Mouse (Mus musculus) hindbrain, embryonic 11.5 days (tissue): ENCODE results near the gene Cfap20. TPM values are rescaled to one million over a fixed set of nuclear protein-coding genes. Genes with fewer than 3 reads are reported as not detected.

Experiments
- ATAC-seq: fragments of 200-750 bp; cut with Nextera tagmentation; 2 replicates; pipeline ENCODE4 v1.8.0; 2017; ENCODE audit warnings: mild to moderate bottlenecking, moderate TSS enrichment, moderate library complexity; ENCODE audit not compliant: low FRiP score
- DNase-seq: peaks from one replicate; pipeline ENCODE4 v3.0.0-alpha.2; 2015; ENCODE audit warnings: low spot score
- H3K27ac ChIP-seq: fragments of 300-500 bp; sonication (generic); 2 replicates; pipeline ENCODE4 v1.5.1; 2014; ENCODE audit warnings: mild to moderate bottlenecking, low read depth, low read length
- H3K27me3 ChIP-seq: fragments of 300-500 bp; sonication (generic); 2 replicates; pipeline ENCODE4 v1.6.1; 2014; ENCODE audit warnings: mild to moderate bottlenecking, low read length, moderate library complexity, mixed read lengths; ENCODE audit not compliant: control insufficient read depth, insufficient read depth
- H3K36me3 ChIP-seq: fragments of 300-500 bp; sonication (generic); 2 replicates; pipeline ENCODE4 v1.6.1; 2014; ENCODE audit warnings: mild to moderate bottlenecking, low read length, moderate library complexity, mixed read lengths; ENCODE audit not compliant: control insufficient read depth, insufficient read depth
- H3K4me1 ChIP-seq: fragments of 300-500 bp; sonication (generic); replicated peaks from 2 replicates; pipeline ENCODE4 v1.6.1; 2014; ENCODE audit warnings: low read length, mixed read lengths; ENCODE audit not compliant: control insufficient read depth, insufficient read depth
- H3K4me2 ChIP-seq: fragments of 300-500 bp; sonication (generic); replicated peaks from 2 replicates; pipeline ENCODE4 v1.6.1; 2014; ENCODE audit warnings: mild to moderate bottlenecking, low read depth, low read length
- H3K4me3 ChIP-seq: fragments of 300-500 bp; sonication (generic); 2 replicates; pipeline ENCODE4 v1.5.1; 2014; ENCODE audit warnings: low read depth, low read length
- H3K9ac ChIP-seq: fragments of 300-500 bp; sonication (generic); 2 replicates; pipeline ENCODE4 v1.6.1; 2014; ENCODE audit warnings: low read depth, low read length
- H3K9me3 ChIP-seq: fragments of 300-500 bp; sonication (generic); 2 replicates; pipeline ENCODE4 v1.6.1; 2016; ENCODE audit warnings: low read length; ENCODE audit not compliant: control insufficient read depth
- WGBS: fragments of 180-500 bp; shearing (Covaris S2); extraction: QIAGEN DNeasy Blood & Tissue Kit; methylation state at CpG from one replicate; pipeline ENCODE4 v1.1.7; 2014; 5-methylcytosine and 5-hydroxymethylcytosine counted together
- polyA plus RNA-seq: library from polyadenylated mRNA; unstranded; fragments of >200 nt; fragmentation: Nextera tagmentation; extraction: Ambion mirVana; gene quantifications from 2 replicates; pipeline ENCODE4 v1.2.1, GENCODE M21; 2014

Gene Cfap20
- polyA plus RNA-seq, 1 experiment from 2014 or later, result 145 TPM

DNA sequence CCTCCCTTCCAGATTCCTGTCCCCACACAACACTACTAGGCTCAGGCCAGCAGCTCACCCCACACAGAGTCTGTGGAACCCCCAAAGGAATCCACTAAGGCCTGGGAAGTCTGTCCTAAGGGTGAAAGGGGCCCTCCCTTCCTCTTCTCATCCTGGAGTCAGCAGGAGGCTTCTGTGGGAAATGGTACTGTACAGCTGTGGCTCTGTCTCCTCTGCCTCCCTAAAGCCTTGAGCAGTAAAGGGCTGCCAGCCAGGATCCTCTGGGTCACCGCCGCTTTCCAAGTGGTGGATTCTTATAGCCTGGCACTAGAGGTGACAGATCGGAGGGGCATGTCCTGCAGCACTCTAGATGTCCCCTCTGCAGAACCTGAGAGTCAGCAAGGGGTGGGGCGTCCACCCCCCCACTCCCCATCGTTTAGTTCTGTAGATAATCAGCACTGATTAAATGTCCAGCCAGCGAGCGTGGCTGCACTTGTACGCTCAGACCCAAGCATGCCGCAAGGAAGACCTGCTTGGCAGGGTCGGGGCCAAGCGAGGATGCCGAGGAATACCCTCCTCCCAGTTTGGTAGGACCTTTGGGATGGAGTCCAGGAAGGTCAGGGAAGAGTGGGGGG is 61.2 kb downstream of the Cfap20 start:
- no peak overlapping the region for H3K4me3 ChIP-seq
- 84% methylated on average over 12 of the region's 12 CpGs for WGBS
- DNase-seq (no peak), ATAC-seq (no peak)
- no peak overlapping the region for H3K4me2 ChIP-seq
- H3K36me3 ChIP-seq, result peaks cover 10% of the 10 kb centered on the region
- no peak overlapping the region for H3K27ac ChIP-seq
- H3K9me3 ChIP-seq, result no peaks in the 10 kb centered on the region
- H3K9ac ChIP-seq, result no peak overlapping the region
- H3K27me3 ChIP-seq, result no peaks in the 10 kb centered on the region
- no peaks in the 10 kb centered on the region for H3K4me1 ChIP-seq

Other genes with a start within 250 kb of the Cfap20 start
- 5.2 and 5.7 TPM in 2 replicates for gene Kifc3, start 232.1 kb downstream of the Cfap20 start, polyA plus RNA-seq
- gene Cngb1, start 128.3 kb downstream of the Cfap20 start, polyA plus RNA-seq, result 0.66 and 0.71 TPM in 2 replicates
- gene Tepp, start 124.3 kb downstream of the Cfap20 start, polyA plus RNA-seq, result not detected in 2 replicates
- 8.9 and 10.0 TPM in 2 replicates for gene Zfp319, start 102.9 kb downstream of the Cfap20 start, polyA plus RNA-seq
- gene Usb1, start 102.6 kb downstream of the Cfap20 start, polyA plus RNA-seq, result 36.5 and 40.3 TPM in 2 replicates
- 13.0 and 15.7 TPM in 2 replicates for gene Mmp15, start 82.6 kb downstream of the Cfap20 start, polyA plus RNA-seq
- gene Csnk2a2, start 55.2 kb upstream of the Cfap20 start, polyA plus RNA-seq, result 14.2 and 19.1 TPM in 2 replicates
- 2.4 and 2.5 TPM in 2 replicates for gene Ccdc113, start 99.2 kb upstream of the Cfap20 start, polyA plus RNA-seq
- gene Prss54, start 141.5 kb upstream of the Cfap20 start, polyA plus RNA-seq, result not detected in 2 replicates
- gene Gins3, start 198.6 kb upstream of the Cfap20 start, polyA plus RNA-seq, result 24.1 and 25.1 TPM in 2 replicates
- 45.0 and 61.6 TPM in 2 replicates for gene Ndrg4, start 242.1 kb upstream of the Cfap20 start, polyA plus RNA-seq